Mouse (Mus musculus) spleen, postnatal 0 days (tissue): Measurements from ENCODE around the gene Calm2. TPM values are rescaled to one million over a fixed set of nuclear protein-coding genes. Genes with fewer than 3 reads are reported as not detected.

Source experiments
- polyA plus RNA-seq: library from polyadenylated mRNA; unstranded; fragments of >200 nt; fragmentation: Nextera tagmentation; extraction: Ambion mirVana; gene quantifications from 2 replicates; pipeline ENCODE4 v1.2.1, GENCODE M21; 2015

Gene Calm2
- 447 and 464 TPM in 2 replicates for polyA plus RNA-seq

GRCm38 (mm10) chr17:87446767-87447611 is at the start of gene Calm2:
TSS of gene Calm2 (minus strand) at chr17:87446935.

GRCm38 (mm10) chr17:87427511-87427910 is 19.2 kb downstream of the Calm2 start, which contains the start of gene Stpg4:
TSS of gene Stpg4 (minus strand) at chr17:87427741.

Other genes with a start within 250 kb of the Calm2 start
- 38.5 and 47.9 TPM in 2 replicates for gene Mcfd2, start 181.0 kb downstream of the Calm2 start, polyA plus RNA-seq
- 19.6 and 23.8 TPM in 2 replicates for gene Ttc7, start 164.0 kb downstream of the Calm2 start, polyA plus RNA-seq
- gene Stpg4, start 19.2 kb downstream of the Calm2 start, polyA plus RNA-seq, result not detected in 2 replicates
- 1.3 and 1.4 TPM in 2 replicates for gene Epcam, start 189.0 kb upstream of the Calm2 start, polyA plus RNA-seq
- 36.1 and 37.1 TPM in 2 replicates for gene Msh2, start 225.4 kb upstream of the Calm2 start, polyA plus RNA-seq